Mouse (Mus musculus): ENCODE results near the gene Mov10l1. TPM values are rescaled to one million over a fixed set of nuclear protein-coding genes. Genes with fewer than 3 reads are reported as not detected.

Mov10l1 gene
- total and polyA plus RNA-seq, 2 experiments = not detected

DNA sequence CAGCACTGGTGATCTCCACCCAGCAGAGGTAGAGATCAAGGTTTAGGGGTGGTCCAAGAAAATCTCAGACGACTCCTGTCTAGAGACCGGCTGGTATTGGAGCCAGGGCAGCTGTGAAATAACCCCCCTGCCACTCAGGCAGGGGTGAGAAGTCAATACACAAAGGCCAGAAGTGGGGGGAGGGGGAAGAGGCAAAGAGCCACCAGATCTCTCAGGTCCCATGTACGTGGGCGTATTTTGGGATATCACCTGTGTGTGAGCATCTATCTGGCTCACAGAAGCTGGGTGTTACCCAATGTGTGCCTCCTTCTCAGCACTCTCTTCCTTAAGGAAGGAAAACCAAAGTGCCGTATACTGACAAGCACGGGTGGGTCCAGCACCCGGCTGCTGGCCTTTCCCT is 80.3 kb downstream of the Mov10l1 start:
- Histone ChIP-seq H3K27me3 (ENCODE audit: control insufficient read depth, insufficient read depth, low read length) (peaks cover 18% of the 10 kb centered on the region), H3K4me1 (ENCODE audit: control insufficient read depth, insufficient read depth, low read length) (peaks cover 2% of the 10 kb centered on the region; the same call in 1 of the 2 replicates), H3K36me3 (ENCODE audit: control insufficient read depth, insufficient read depth, low read length) (no peaks in the 10 kb centered on the region), H3K27ac (replicated peaks; ENCODE audit: insufficient read depth, low read depth, low read length) (no peak overlapping the region), H3K9ac (ENCODE audit: low read depth, low read length) (no peak overlapping the region), H3K4me3 (ENCODE audit: insufficient read depth, low read depth, low read length) (no peak overlapping the region), H3K79me2 (ENCODE audit: control insufficient read depth, insufficient read depth, low read length) (no peaks in the 10 kb centered on the region)
- WGBS = 78% methylated on average over 7 of the region's 7 CpGs
- no peak for DNase-seq (ENCODE audit: extremely low read depth, low read depth, low spot score)
- TF ChIP-seq CTCF (IDR thresholded peaks at IDR 0.05; ENCODE audit: low read depth, low read length) = no peak
- no peak for TF ChIP-seq POLR2A (IDR thresholded peaks at IDR 0.05; ENCODE audit: extremely low read depth, insufficient read depth, low read length)

DNA sequence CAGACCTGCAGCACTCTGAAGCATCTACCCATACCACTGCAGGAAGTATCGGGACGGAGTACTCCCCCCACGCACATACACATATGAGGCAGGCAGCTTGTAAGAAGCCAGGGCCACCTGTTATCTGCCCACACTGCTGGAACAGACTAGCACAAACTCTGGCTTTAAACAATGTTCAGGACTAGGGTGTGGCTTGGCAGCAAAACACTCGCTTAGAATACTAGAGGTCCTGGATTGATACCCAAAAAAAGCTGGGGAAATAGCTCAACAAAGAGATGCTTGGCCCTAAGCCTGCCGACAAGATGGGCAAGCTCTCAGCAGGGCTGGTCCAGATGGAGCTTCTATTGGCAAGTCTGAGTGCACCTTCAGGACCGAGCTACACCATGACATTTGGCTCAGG is 80.8 kb downstream of the Mov10l1 start:
- DNase-seq (ENCODE audit: extremely low read depth, low read depth, low spot score) = no peak
- Histone ChIP-seq H3K79me2 (ENCODE audit: control insufficient read depth, insufficient read depth, low read length) (no peaks in the 10 kb centered on the region), H3K36me3 (ENCODE audit: control insufficient read depth, insufficient read depth, low read length) (no peaks in the 10 kb centered on the region), H3K4me3 (ENCODE audit: insufficient read depth, low read depth, low read length) (no peak overlapping the region), H3K27me3 (ENCODE audit: control insufficient read depth, insufficient read depth, low read length) (peaks cover 23% of the 10 kb centered on the region), H3K4me1 (ENCODE audit: control insufficient read depth, insufficient read depth, low read length) (peaks cover 2% of the 10 kb centered on the region; the same call in 1 of the 2 replicates), H3K9ac (ENCODE audit: low read depth, low read length) (no peak overlapping the region), H3K27ac (replicated peaks; ENCODE audit: insufficient read depth, low read depth, low read length) (no peak overlapping the region)
- TF ChIP-seq POLR2A (IDR thresholded peaks at IDR 0.05; ENCODE audit: extremely low read depth, insufficient read depth, low read length) = no peak
- no peak for TF ChIP-seq CTCF (IDR thresholded peaks at IDR 0.05; ENCODE audit: low read depth, low read length)
- WGBS = 85% methylated on average over 6 of the region's 6 CpGs

DNA sequence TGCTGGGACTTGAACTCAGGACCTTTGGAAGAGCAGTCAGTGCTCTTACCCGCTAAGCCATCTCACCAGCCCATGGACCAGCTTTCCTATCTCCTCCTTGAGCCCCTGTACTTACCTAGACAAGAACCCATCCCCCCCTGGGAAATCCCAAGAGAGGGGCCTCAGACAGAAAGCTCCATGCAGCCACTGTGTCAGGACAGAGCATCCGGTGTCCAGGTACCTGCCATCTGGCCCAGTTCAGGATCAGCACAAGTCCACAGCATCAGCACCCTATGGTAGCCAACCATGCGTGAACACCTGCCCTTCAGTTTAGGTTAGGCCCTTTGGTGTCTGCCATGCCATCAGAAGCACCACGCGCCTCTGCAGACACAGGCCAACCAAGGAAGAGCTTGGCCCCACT is 82.2 kb downstream of the Mov10l1 start:
- no peaks in the 10 kb centered on the region for H3K79me2 ChIP-seq (ENCODE audit: control insufficient read depth, insufficient read depth, low read length)
- H3K4me1 ChIP-seq (ENCODE audit: control insufficient read depth, insufficient read depth, low read length) = peaks cover 2% of the 10 kb centered on the region; the same call in 1 of the 2 replicates
- no peak for DNase-seq (ENCODE audit: extremely low read depth, low read depth, low spot score)
- H3K27ac ChIP-seq (replicated peaks; ENCODE audit: insufficient read depth, low read depth, low read length) = no peak overlapping the region
- no peak for TF ChIP-seq CTCF (IDR thresholded peaks at IDR 0.05; ENCODE audit: low read depth, low read length)
- no peak for TF ChIP-seq POLR2A (IDR thresholded peaks at IDR 0.05; ENCODE audit: extremely low read depth, insufficient read depth, low read length)
- peaks cover 24% of the 10 kb centered on the region for H3K27me3 ChIP-seq (ENCODE audit: control insufficient read depth, insufficient read depth, low read length)
- H3K36me3 ChIP-seq (ENCODE audit: control insufficient read depth, insufficient read depth, low read length) = no peaks in the 10 kb centered on the region
- no peak overlapping the region for H3K9ac ChIP-seq (ENCODE audit: low read depth, low read length)
- WGBS = 92% methylated on average over 5 of the region's 5 CpGs
- no peak overlapping the region for H3K4me3 ChIP-seq (ENCODE audit: insufficient read depth, low read depth, low read length)

DNA sequence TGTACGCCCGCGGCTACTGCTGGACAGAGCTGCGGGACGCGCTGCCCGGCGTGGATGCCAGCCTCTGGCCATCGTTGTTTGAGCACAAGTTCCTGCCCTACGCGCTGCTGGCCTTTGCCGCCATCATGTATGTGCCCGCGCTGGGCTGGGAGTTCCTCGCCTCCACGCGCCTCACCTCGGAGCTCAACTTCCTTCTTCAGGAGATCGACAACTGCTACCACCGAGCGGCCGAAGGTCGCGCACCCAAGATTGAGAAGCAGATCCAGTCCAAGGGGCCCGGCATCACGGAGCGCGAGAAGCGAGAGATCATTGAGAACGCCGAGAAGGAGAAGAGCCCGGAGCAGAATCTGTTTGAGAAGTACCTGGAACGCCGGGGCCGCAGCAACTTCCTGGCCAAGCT is 84.9 kb downstream of the Mov10l1 start:
- Histone ChIP-seq H3K4me3 (ENCODE audit: insufficient read depth, low read depth, low read length) (no peak overlapping the region), H3K27ac (replicated peaks; ENCODE audit: insufficient read depth, low read depth, low read length) (no peak overlapping the region)

DNA sequence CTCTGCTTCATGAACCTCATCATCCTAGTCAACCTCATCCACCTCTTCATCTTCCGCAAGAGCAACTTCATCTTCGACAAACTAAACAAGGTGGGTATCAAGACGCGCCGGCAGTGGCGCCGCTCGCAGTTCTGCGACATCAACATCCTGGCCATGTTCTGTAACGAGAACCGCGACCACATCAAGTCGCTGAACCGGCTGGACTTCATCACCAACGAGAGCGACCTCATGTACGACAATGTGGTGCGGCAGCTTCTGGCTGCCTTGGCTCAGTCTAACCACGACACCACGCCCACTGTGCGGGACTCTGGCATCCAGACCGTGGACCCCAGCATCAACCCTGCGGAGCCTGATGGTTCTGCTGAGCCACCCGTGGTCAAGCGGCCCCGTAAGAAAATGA is 85.5 kb downstream of the Mov10l1 start:
- H3K27me3 ChIP-seq (ENCODE audit: control insufficient read depth, insufficient read depth, low read length) = peaks cover 20% of the 10 kb centered on the region

More for the DNA sequence above, 84.9 kb downstream of the Mov10l1 start:
- no peaks in the 10 kb centered on the region for H3K4me1 ChIP-seq (ENCODE audit: control insufficient read depth, insufficient read depth, low read length)
- DNase-seq (ENCODE audit: extremely low read depth, low read depth, low spot score) = no peak
- TF ChIP-seq POLR2A (IDR thresholded peaks at IDR 0.05; ENCODE audit: extremely low read depth, insufficient read depth, low read length) (no peak), CTCF (IDR thresholded peaks at IDR 0.05; ENCODE audit: low read depth, low read length) (no peak)
- H3K9ac ChIP-seq (ENCODE audit: low read depth, low read length) = no peak overlapping the region
- WGBS = 19% methylated on average over 35 of the region's 35 CpGs
- no peaks in the 10 kb centered on the region for H3K36me3 ChIP-seq (ENCODE audit: control insufficient read depth, insufficient read depth, low read length)
- peaks cover 20% of the 10 kb centered on the region for H3K27me3 ChIP-seq (ENCODE audit: control insufficient read depth, insufficient read depth, low read length)
- H3K79me2 ChIP-seq (ENCODE audit: control insufficient read depth, insufficient read depth, low read length) = no peaks in the 10 kb centered on the region

DNA sequence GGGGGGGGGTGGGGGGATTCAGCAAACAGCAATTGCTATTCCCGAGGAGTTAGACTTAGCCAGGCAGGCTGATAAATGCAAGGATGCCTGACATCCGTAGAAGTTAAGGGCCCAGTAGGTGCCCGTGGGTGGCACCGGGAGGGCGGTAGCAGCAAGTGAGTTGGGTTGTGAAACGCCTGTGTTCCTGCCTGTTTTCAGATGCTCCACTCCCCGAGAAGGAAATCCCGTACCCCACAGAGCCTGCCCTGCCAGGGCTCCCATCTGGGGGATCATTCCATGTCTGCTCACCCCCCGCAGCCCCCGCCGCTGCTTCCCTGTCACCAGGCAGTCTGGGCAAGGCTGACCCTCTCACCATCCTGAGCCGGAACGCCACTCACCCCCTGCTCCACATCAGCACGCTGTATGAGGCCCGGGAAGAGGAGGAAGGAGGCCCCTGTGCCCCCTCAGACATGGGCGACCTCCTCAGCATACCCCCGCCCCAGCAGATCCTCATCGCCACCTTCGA is 86.7 kb downstream of the Mov10l1 start:
- DNase-seq (ENCODE audit: extremely low read depth, low read depth, low spot score) = no peak
- Histone ChIP-seq H3K4me1 (ENCODE audit: control insufficient read depth, insufficient read depth, low read length) (no peaks in the 10 kb centered on the region), H3K9ac (ENCODE audit: low read depth, low read length) (no peak overlapping the region), H3K27ac (replicated peaks; ENCODE audit: insufficient read depth, low read depth, low read length) (no peak overlapping the region), H3K36me3 (ENCODE audit: control insufficient read depth, insufficient read depth, low read length) (no peaks in the 10 kb centered on the region), H3K79me2 (ENCODE audit: control insufficient read depth, insufficient read depth, low read length) (no peaks in the 10 kb centered on the region), H3K4me3 (ENCODE audit: insufficient read depth, low read depth, low read length) (no peak overlapping the region), H3K27me3 (ENCODE audit: control insufficient read depth, insufficient read depth, low read length) (peaks cover 20% of the 10 kb centered on the region)
- no peak for TF ChIP-seq POLR2A (IDR thresholded peaks at IDR 0.05; ENCODE audit: extremely low read depth, insufficient read depth, low read length)
- TF ChIP-seq CTCF (IDR thresholded peaks at IDR 0.05; ENCODE audit: low read depth, low read length) = no peak
- WGBS = 81% methylated on average over 19 of the region's 19 CpGs

More for the DNA sequence above, 85.5 kb downstream of the Mov10l1 start:
- Histone ChIP-seq H3K4me1 (ENCODE audit: control insufficient read depth, insufficient read depth, low read length) (no peaks in the 10 kb centered on the region), H3K9ac (ENCODE audit: low read depth, low read length) (no peak overlapping the region), H3K36me3 (ENCODE audit: control insufficient read depth, insufficient read depth, low read length) (no peaks in the 10 kb centered on the region), H3K27ac (replicated peaks; ENCODE audit: insufficient read depth, low read depth, low read length) (no peak overlapping the region), H3K4me3 (ENCODE audit: insufficient read depth, low read depth, low read length) (no peak overlapping the region), H3K79me2 (ENCODE audit: control insufficient read depth, insufficient read depth, low read length) (no peaks in the 10 kb centered on the region)
- 22% methylated on average over 26 of the region's 26 CpGs for WGBS
- TF ChIP-seq POLR2A (IDR thresholded peaks at IDR 0.05; ENCODE audit: extremely low read depth, insufficient read depth, low read length) (no peak), CTCF (IDR thresholded peaks at IDR 0.05; ENCODE audit: low read depth, low read length) (no peak)
- no peak for DNase-seq (ENCODE audit: extremely low read depth, low read depth, low spot score)

Measured in liver, adult 2 months (tissue).